Mouse (Mus musculus) naive thymus-derived CD4-positive, alpha-beta T cell, adult 2 months (primary cell): ENCODE results near the gene Ltk.
A peak's percentile ranks its signal among the peaks of the same experiment; 100 is the strongest.

ENCODE experiments used
- DNase-seq: peaks from one replicate; pipeline ENCODE4 v3.0.0-alpha.2; 2011; ENCODE audit warnings: low read depth

Ltk gene

GRCm38 (mm10) chr2:119760251-119760650, at the start of gene Ltk:
Gene Ltk (minus strand): TSS chr2:119760431.
- DNase-seq, result no peak

- no peak for DNase-seq
These were observed 48.6 kb upstream of the Ltk start for GRCm38 (mm10) chr2:119808881-119809280.

GRCm38 (mm10) chr2:119808438-119808837, 48.2 kb upstream of the Ltk start:
- DNase-seq, result no peak

- DNase-seq, result no peak
These were observed 45.3 kb upstream of the Ltk start for GRCm38 (mm10) chr2:119805536-119805935.

GRCm38 (mm10) chr2:119804776-119805175, 44.5 kb upstream of the Ltk start:
- DNase-seq, result no peak

GRCm38 (mm10) chr2:119804275-119804628, 44.0 kb upstream of the Ltk start:
- DNase-seq, result no peak

GRCm38 (mm10) chr2:119803618-119804274, 43.5 kb upstream of the Ltk start:
- no peak for DNase-seq

- no peak for DNase-seq
These were observed 42.8 kb upstream of the Ltk start for GRCm38 (mm10) chr2:119802767-119803617.

- DNase-seq, result no peak
These were observed 40.9 kb upstream of the Ltk start for GRCm38 (mm10) chr2:119800876-119801846.

GRCm38 (mm10) chr2:119799961-119800550, 39.8 kb upstream of the Ltk start:
- DNase-seq, result peak; percentile 68

- DNase-seq, result peak; percentile 55
These were observed 39.1 kb upstream of the Ltk start for GRCm38 (mm10) chr2:119799181-119799960.

GRCm38 (mm10) chr2:119798246-119798927, 38.2 kb upstream of the Ltk start:
- peak; percentile 59 for DNase-seq

- DNase-seq, result no peak
These were observed 37.1 kb upstream of the Ltk start, which contains the start of gene Tyro3 for GRCm38 (mm10) chr2:119797279-119797783. Gene Tyro3 (plus strand): TSS chr2:119797733.

GRCm38 (mm10) chr2:119789996-119790395, 29.8 kb upstream of the Ltk start:
- DNase-seq, result no peak

GRCm38 (mm10) chr2:119787206-119787883, 27.1 kb upstream of the Ltk start, which contains the start of gene Rpap1:
Gene Rpap1 (minus strand): TSS chr2:119787537.
- DNase-seq, result peak; percentile 83

GRCm38 (mm10) chr2:119767246-119767645, 7.0 kb upstream of the Ltk start:
- DNase-seq, result no peak

- no peak for DNase-seq
These were observed 3.7 kb upstream of the Ltk start for GRCm38 (mm10) chr2:119763924-119764323.

GRCm38 (mm10) chr2:119762276-119762675, 2.0 kb upstream of the Ltk start:
- no peak for DNase-seq
